Mouse (Mus musculus) forebrain, postnatal 0 days (tissue): ENCODE measurements around the gene Aqp11. TPM values are rescaled to one million over a fixed set of nuclear protein-coding genes. Genes with fewer than 3 reads are reported as not detected.

ENCODE experiments used
- ATAC-seq: fragments of 200-750 bp; cut with Nextera tagmentation; 2 replicates; pipeline ENCODE4 v1.8.0; 2017; ENCODE audit warnings: mild to moderate bottlenecking, moderate library complexity
- DNase-seq: peaks from one replicate; pipeline ENCODE4 v3.0.0-alpha.2; 2015
- H3K27ac ChIP-seq: fragments of 300-500 bp; sonication (generic); 2 replicates; pipeline ENCODE4 v1.5.1; 2014; ENCODE audit warnings: low read depth, mild to moderate bottlenecking, antibody characterized with exemption, low read length, moderate library complexity, mixed read lengths
- H3K27me3 ChIP-seq: fragments of 300-500 bp; sonication (generic); 2 replicates; pipeline ENCODE4 v1.6.1; 2014; ENCODE audit warnings: mild to moderate bottlenecking, low read length, mixed read lengths; ENCODE audit not compliant: insufficient read depth
- H3K36me3 ChIP-seq: fragments of 300-500 bp; sonication (generic); 2 replicates; pipeline ENCODE4 v1.6.1; 2014; ENCODE audit warnings: mild to moderate bottlenecking, moderate library complexity; ENCODE audit not compliant: insufficient read depth
- H3K4me1 ChIP-seq: fragments of 300-500 bp; sonication (generic); 2 replicates; pipeline ENCODE4 v1.6.1; 2014; ENCODE audit warnings: antibody characterized with exemption; ENCODE audit not compliant: insufficient read depth
- H3K4me2 ChIP-seq: fragments of 300-500 bp; sonication (generic); 2 replicates; pipeline ENCODE4 v1.6.1; 2014; ENCODE audit warnings: low read depth, mild to moderate bottlenecking, moderate library complexity
- H3K4me3 ChIP-seq: fragments of 300-500 bp; sonication (generic); 2 replicates; pipeline ENCODE4 v1.5.1; 2014; ENCODE audit warnings: low read depth, low read length, mixed read lengths
- H3K9ac ChIP-seq: fragments of 300-500 bp; sonication (generic); 2 replicates; pipeline ENCODE4 v1.6.1; 2014; ENCODE audit warnings: mild to moderate bottlenecking
- H3K9me3 ChIP-seq: fragments of 300-500 bp; sonication (generic); 2 replicates; pipeline ENCODE4 v1.6.1; 2016; ENCODE audit warnings: low read length
- CTCF ChIP-seq: sonication (generic); IDR thresholded peaks from 2 replicates; pipeline ENCODE4 v1.5.1; 2016; ENCODE audit warnings: antibody characterized with exemption, control low read depth, low read depth
- WGBS: fragments of 180-500 bp; shearing (Covaris S2); extraction: QIAGEN DNeasy Blood & Tissue Kit; methylation state at CpG from one replicate; pipeline ENCODE4 v1.1.7; 2014; 5-methylcytosine and 5-hydroxymethylcytosine counted together
- polyA plus RNA-seq: library from polyadenylated mRNA; unstranded; fragments of >200 nt; fragmentation: Nextera tagmentation; extraction: Ambion mirVana; gene quantifications from 2 replicates; pipeline ENCODE4 v1.2.1, GENCODE M21; 2015
- total RNA-seq: library from RNA; depleted of rRNA; stranded (reverse); fragments of >200 nt; gene quantifications from 2 replicates; pipeline ENCODE4 v1.2.3, GENCODE M21; 2014; rRNA removed

The Aqp11 gene
- total RNA-seq (8.3 and 8.4 TPM in 2 replicates), polyA plus RNA-seq (16.6 and 22.4 TPM in 2 replicates)

GRCm38 (mm10) chr7:97737638-97738456, at the start of gene Aqp11:
Aqp11 (minus strand) TSS chr7:97738289.
- 2% methylated on average over 54 of the region's 64 CpGs for WGBS
- Histone ChIP-seq H3K4me3 (peak within 1 kb of the TSS; percentile 80), H3K27me3 (no peaks in the 10 kb centered on the region; the same call in none of the 2 replicates), H3K4me2 (peak within 1 kb of the TSS; percentile 97), H3K36me3 (no peaks in the 10 kb centered on the region), H3K27ac (no peak within 1 kb of the TSS), H3K9ac (peak within 1 kb of the TSS; percentile 64), H3K4me1 (peaks cover 3% of the 10 kb centered on the region; the same call in 1 of the 2 replicates), H3K9me3 (no peaks in the 10 kb centered on the region)
- TF ChIP-seq CTCF = no peak
- ATAC-seq = peak; percentile 92
- peak; percentile 79 for DNase-seq

GRCm38 (mm10) chr7:97783523-97783922, 45.4 kb upstream of the Aqp11 start:
- no peak overlapping the region for H3K9ac ChIP-seq
- no peaks in the 10 kb centered on the region for H3K27me3 ChIP-seq
- H3K4me2 ChIP-seq = no peak overlapping the region
- WGBS = 46% methylated on average over 5 of the region's 5 CpGs
- H3K4me1 ChIP-seq = no peaks in the 10 kb centered on the region
- no peaks in the 10 kb centered on the region for H3K36me3 ChIP-seq
- H3K9me3 ChIP-seq = no peaks in the 10 kb centered on the region
- ATAC-seq (no peak), DNase-seq (no peak)
- H3K27ac ChIP-seq = no peak overlapping the region
- H3K4me3 ChIP-seq = no peak overlapping the region
- TF ChIP-seq CTCF = no peak

- WGBS = 72% methylated on average over 8 of the region's 8 CpGs
- no peak overlapping the region for H3K27ac ChIP-seq
- no peak for TF ChIP-seq CTCF
- no peak overlapping the region for H3K9ac ChIP-seq
- no peak overlapping the region for H3K4me2 ChIP-seq
- H3K27me3 ChIP-seq = no peaks in the 10 kb centered on the region
- H3K4me1 ChIP-seq = no peaks in the 10 kb centered on the region
- no peaks in the 10 kb centered on the region for H3K9me3 ChIP-seq
- no peaks in the 10 kb centered on the region for H3K36me3 ChIP-seq
- no peak for DNase-seq
- no peak overlapping the region for H3K4me3 ChIP-seq
- ATAC-seq = no peak
Measured at GRCm38 (mm10) chr7:97781496-97781895, 43.4 kb upstream of the Aqp11 start.

GRCm38 (mm10) chr7:97780815-97781214, 42.7 kb upstream of the Aqp11 start:
- no peaks in the 10 kb centered on the region for H3K27me3 ChIP-seq
- WGBS = 87% methylated on average over 1 of the region's 1 CpGs
- no peaks in the 10 kb centered on the region for H3K9me3 ChIP-seq
- H3K27ac ChIP-seq = no peak overlapping the region
- H3K9ac ChIP-seq = no peak overlapping the region
- ATAC-seq (no peak), DNase-seq (no peak)
- no peaks in the 10 kb centered on the region for H3K36me3 ChIP-seq
- H3K4me2 ChIP-seq = no peak overlapping the region
- no peak overlapping the region for H3K4me3 ChIP-seq
- no peaks in the 10 kb centered on the region for H3K4me1 ChIP-seq
- TF ChIP-seq CTCF = no peak

- 86% methylated on average over 1 of the region's 1 CpGs for WGBS
- ATAC-seq (no peak), DNase-seq (no peak)
- Histone ChIP-seq H3K9ac (no peak overlapping the region), H3K27me3 (no peaks in the 10 kb centered on the region), H3K27ac (no peak overlapping the region), H3K4me3 (no peak overlapping the region), H3K4me1 (no peaks in the 10 kb centered on the region), H3K9me3 (no peaks in the 10 kb centered on the region), H3K4me2 (no peak overlapping the region), H3K36me3 (no peaks in the 10 kb centered on the region)
- TF ChIP-seq CTCF = no peak
Measured at GRCm38 (mm10) chr7:97780222-97780621, 42.1 kb upstream of the Aqp11 start.

- no peak overlapping the region for H3K9ac ChIP-seq
- TF ChIP-seq CTCF = no peak
- H3K9me3 ChIP-seq = no peaks in the 10 kb centered on the region
- whole genome bisulfite sequencing = 88% methylated on average over 4 of the region's 4 CpGs
- no peaks in the 10 kb centered on the region for H3K27me3 ChIP-seq
- DNase-seq (no peak), ATAC-seq (no peak)
- no peak overlapping the region for H3K4me3 ChIP-seq
- H3K36me3 ChIP-seq = no peaks in the 10 kb centered on the region
- no peak overlapping the region for H3K27ac ChIP-seq
- H3K4me1 ChIP-seq = no peaks in the 10 kb centered on the region
- H3K4me2 ChIP-seq = no peak overlapping the region
Measured at GRCm38 (mm10) chr7:97777191-97777590, 39.1 kb upstream of the Aqp11 start.

GRCm38 (mm10) chr7:97775923-97776322, 37.8 kb upstream of the Aqp11 start:
- no peak for ATAC-seq
- 72% methylated on average over 2 of the region's 2 CpGs for WGBS

More at GRCm38 (mm10) chr7:97775923-97776322, 37.8 kb upstream of the Aqp11 start:
- no peak for DNase-seq
- H3K27ac ChIP-seq = no peak overlapping the region
- no peak for TF ChIP-seq CTCF
- no peak overlapping the region for H3K4me2 ChIP-seq
- no peaks in the 10 kb centered on the region for H3K4me1 ChIP-seq
- no peak overlapping the region for H3K9ac ChIP-seq
- H3K4me3 ChIP-seq = no peak overlapping the region
- H3K27me3 ChIP-seq = no peaks in the 10 kb centered on the region
- H3K36me3 ChIP-seq = no peaks in the 10 kb centered on the region
- H3K9me3 ChIP-seq = no peaks in the 10 kb centered on the region
